ENCODE assay signal across 9 mouse cellular contexts in genomic region chr3:34650621-34651361, GRCm38 (mm10). TPM values are rescaled to one million over a fixed set of nuclear protein-coding genes. Genes with fewer than 3 reads are reported as not detected.
DNase-seq lines count a peak whose midpoint lies in the region; ATAC-seq and TF ChIP-seq lines count a peak whose summit lies in the region.
"Had no signal": no experiment of that assay in that cellular context is flagged by ENCODE, and none has a peak within 500 bp of the region (broad histone marks: within the 10 kb centered on the region; RNA-seq: fewer than 3 reads in every experiment).

No protein-coding gene starts in this region.

- H3K36me3 ChIP-seq in ES-E14 (ENCODE audit: control insufficient read depth, insufficient read depth, low read length, poor library complexity, severe bottlenecking), result peaks cover 16% of the 10 kb centered on the region
- H3K36me3 ChIP-seq in forebrain, embryonic 11.5 days (ENCODE audit: control insufficient read depth, insufficient read depth, low read length), result no peaks in the 10 kb centered on the region
- H3K36me3 ChIP-seq in limb, embryonic 10.5 days, result no peaks in the 10 kb centered on the region
- H3K36me3 ChIP-seq in neural tube, embryonic 14.5 days (ENCODE audit: control insufficient read depth, insufficient read depth, low read length), result no peaks in the 10 kb centered on the region

- H3K9me3 ChIP-seq in ES-E14 (ENCODE audit: control insufficient read depth, insufficient read depth, low read depth, low read length), result no peaks in the 10 kb centered on the region
- H3K9me3 ChIP-seq in forebrain, embryonic 11.5 days (ENCODE audit: control insufficient read depth, low read length), result no peaks in the 10 kb centered on the region
- no peaks in the 10 kb centered on the region for H3K9me3 ChIP-seq in limb, embryonic 10.5 days (replicated peaks)
- H3K9me3 ChIP-seq in neural tube, embryonic 14.5 days (ENCODE audit: control insufficient read depth, low read length), result no peaks in the 10 kb centered on the region

- H3K27ac ChIP-seq in ES-E14 (ENCODE audit: insufficient read depth, low read depth, low read length, poor library complexity, severe bottlenecking), result peak overlapping the region; percentile 97
- peak overlapping the region; percentile 100 for H3K27ac ChIP-seq in forebrain, embryonic 11.5 days (ENCODE audit: low read depth, low read length)
- no peak overlapping the region for H3K27ac ChIP-seq in limb, embryonic 10.5 days
- peak overlapping the region; percentile 86 for H3K27ac ChIP-seq in neural tube, embryonic 14.5 days (ENCODE audit: low read depth, low read length)

- H3K4me2 ChIP-seq in forebrain, embryonic 11.5 days (ENCODE audit: low read depth, low read length, severe bottlenecking), result peak overlapping the region; percentile 78
- H3K4me2 ChIP-seq in neural tube, embryonic 14.5 days (ENCODE audit: low read depth, low read length), result peak overlapping the region; percentile 61

- under 1% methylated on average over 66 of the region's 67 CpGs for WGBS in forebrain, embryonic 11.5 days
- under 1% methylated on average over 67 of the region's 67 CpGs for WGBS in limb, embryonic 10.5 days
- WGBS in neural tube, embryonic 14.5 days, result under 1% methylated on average over 59 of the region's 67 CpGs

- DNase-seq in gastrocnemius, postnatal 10 days, result peak; percentile 44
- no peak for DNase-seq in gastrocnemius, adult 8-10 months (ENCODE audit: low spot score in 2 of 2)
- no peak for DNase-seq in ES-E14 (ENCODE audit: low read depth, low spot score)
- peak; percentile 85 for DNase-seq in forebrain, embryonic 11.5 days (ENCODE audit: low spot score)
- peak; percentile 77 for DNase-seq in limb, embryonic 10.5 days (ENCODE audit: low spot score)
- no peak for DNase-seq in frontal cortex, postnatal 25 days (ENCODE audit: low spot score in 2 of 2)
- no peak for DNase-seq in right cerebral cortex, postnatal 36 days (ENCODE audit: low spot score in 2 of 2)

- peak overlapping the region; percentile 97 for H3K9ac ChIP-seq in ES-E14 (ENCODE audit: insufficient read depth, low read depth, low read length, poor library complexity, severe bottlenecking)
- H3K9ac ChIP-seq in forebrain, embryonic 11.5 days (ENCODE audit: low read length), result peak overlapping the region; percentile 100
- H3K9ac ChIP-seq in neural tube, embryonic 14.5 days (replicated peaks; ENCODE audit: low read depth, low read length), result peak overlapping the region; percentile 67

- ATAC-seq in forebrain, embryonic 11.5 days (replicated peaks; ENCODE audit: low FRiP score), result no peak
- ATAC-seq in neural tube, embryonic 14.5 days (ENCODE audit: low read depth), result peak; percentile 48

- in situ Hi-C loops in ES-E14 (cut with MboI; ENCODE audit: low sequenced_read_pairs in 2 of 2, unreplicated experiment in 2 of 2), result loop anchor here in 1 of 2 experiments (25.0 kb wide), 1 partner anchor 112 kb away; no protein-coding TSS in a partner anchor

- peak overlapping the region; percentile 76 to 92 for H3K4me3 ChIP-seq in ES-E14 (ENCODE audit: insufficient read depth in 1 of 2, low read depth in 1 of 2, low read length in 2 of 2, poor library complexity in 1 of 2, severe bottlenecking in 1 of 2)
- H3K4me3 ChIP-seq in forebrain, embryonic 11.5 days (ENCODE audit: low read depth, low read length), result peak overlapping the region; percentile 71
- peak overlapping the region; percentile 52 for H3K4me3 ChIP-seq in limb, embryonic 10.5 days
- H3K4me3 ChIP-seq in neural tube, embryonic 14.5 days (ENCODE audit: low read depth, low read length), result peak overlapping the region; percentile 44

- H3K27me3 ChIP-seq in forebrain, embryonic 11.5 days (ENCODE audit: control insufficient read depth, insufficient read depth, low read length), result no peaks in the 10 kb centered on the region
- H3K27me3 ChIP-seq in limb, embryonic 10.5 days (ENCODE audit: low read depth, poor library complexity, severe bottlenecking), result peaks cover 99% of the 10 kb centered on the region
- H3K27me3 ChIP-seq in neural tube, embryonic 14.5 days (ENCODE audit: control insufficient read depth, insufficient read depth, low read length), result peaks cover 17% of the 10 kb centered on the region
- H3K27me3 ChIP-seq: CH12.LX had no signal

- peaks cover 2 to 5% of the 10 kb centered on the region in 2 experiments; a peak in 2 of 4 replicates for H3K4me1 ChIP-seq in ES-E14 (ENCODE audit: control insufficient read depth in 2 of 2, insufficient read depth in 2 of 2, low read length in 2 of 2, poor library complexity in 1 of 2)
- H3K4me1 ChIP-seq in forebrain, embryonic 11.5 days (replicated peaks; ENCODE audit: control insufficient read depth, insufficient read depth, low read length), result peaks cover 5% of the 10 kb centered on the region; the same call in 1 of the 2 replicates
- H3K4me1 ChIP-seq in limb, embryonic 10.5 days, result peaks cover 31% of the 10 kb centered on the region
- peaks cover 15% of the 10 kb centered on the region for H3K4me1 ChIP-seq in neural tube, embryonic 14.5 days (ENCODE audit: control insufficient read depth, insufficient read depth, low read length)

TF ChIP-seq in ES-E14, 5 proteins besides CTCF, POLR2A, EP300 and RAD21:
- TF ChIP-seq CHD2 (IDR thresholded peaks at IDR 0.05; ENCODE audit: low read depth, low read length) (no peak), ZNF384 (IDR thresholded peaks at IDR 0.05; ENCODE audit: low read depth, low read length) (no peak), ZC3H11A (IDR thresholded peaks at IDR 0.05; ENCODE audit: borderline replicate concordance, low read depth, low read length) (no peak), HCFC1 (IDR thresholded peaks at IDR 0.05; ENCODE audit: borderline replicate concordance, insufficient read depth, low read length) (no peak), MAFK (IDR thresholded peaks at IDR 0.05; ENCODE audit: insufficient read depth, low read depth, low read length) (no peak)

RNA-seq across cellular contexts. Expression of gene Sox2, which starts 0.6 kb away (rescaled TPM):
- total RNA-seq in gastrocnemius, postnatal 10 days (2021), result under 1 TPM; 0.38 to 0.77 TPM
- total RNA-seq in gastrocnemius, adult 8-10 months (2022), result under 1 TPM in 1 of 4 experiments, not detected in 3; 0.13 TPM
- 175 and 179 TPM in 2 replicates for total RNA-seq in ES-E14 (2012; rRNA removed)
- 57.7 and 67.3 TPM in 2 replicates for polyA plus RNA-seq in forebrain, embryonic 11.5 days (2014; fragmentation: Nextera tagmentation; extraction: Ambion mirVana)
- polyA plus RNA-seq in limb, embryonic 10.5 days (2016; fragmentation: Nextera tagmentation; extraction: Ambion mirVana), result 0.09 and 0.20 TPM in 2 replicates
- polyA plus RNA-seq in neural tube, embryonic 14.5 days (2014; fragmentation: Nextera tagmentation; extraction: Ambion mirVana), result 12.2 and 18.2 TPM in 2 replicates
- total RNA-seq: CH12.LX had no signal

Comparison
In these comparisons a context has a peak if more than half of its experiments do, and no peak if none do; other contexts are left out.
1. DNase-seq: peak in gastrocnemius, postnatal 10 days (single experiment), forebrain, embryonic 11.5 days (single experiment) and limb, embryonic 10.5 days (single experiment); none in gastrocnemius, adult 8-10 months (0 of 2), ES-E14 (single experiment), frontal cortex, postnatal 25 days (0 of 2) and right cerebral cortex, postnatal 36 days (0 of 2).
2. RNA of gene Sox2, which starts 0.6 kb away (total RNA-seq): 175 to 179 TPM in ES-E14; 0.38 to 0.77 TPM in gastrocnemius, postnatal 10 days and 0.13 TPM in gastrocnemius, adult 8-10 months; every median in the first group is over 10 times any median in the second.
3. Peak in every context shown above with its lines, with median percentiles within 50 percentile points of each other: H3K4me3 ChIP-seq and H3K9ac ChIP-seq.